Mouse (Mus musculus) splenic B cell, adult 2 months (primary cell): Measurements from ENCODE around the gene Specc1.

Experiments
- DNase-seq: peaks from one replicate; pipeline ENCODE4 v3.0.0-alpha.2; 2011; ENCODE audit warnings: low read depth, low spot score
- H3K27me3 ChIP-seq: 2 replicates; pipeline ENCODE4 v1.6.1; 2012; ENCODE audit warnings: mild to moderate bottlenecking, low read length, moderate library complexity, mixed read lengths; ENCODE audit not compliant: control insufficient read depth, poor library complexity, insufficient read depth, severe bottlenecking
- H3K36me3 ChIP-seq: 2 replicates; pipeline ENCODE4 v1.6.1; 2012; ENCODE audit warnings: mild to moderate bottlenecking, low read length, moderate library complexity, mixed read lengths; ENCODE audit not compliant: control insufficient read depth, poor library complexity, insufficient read depth, severe bottlenecking

The Specc1 gene

DNA sequence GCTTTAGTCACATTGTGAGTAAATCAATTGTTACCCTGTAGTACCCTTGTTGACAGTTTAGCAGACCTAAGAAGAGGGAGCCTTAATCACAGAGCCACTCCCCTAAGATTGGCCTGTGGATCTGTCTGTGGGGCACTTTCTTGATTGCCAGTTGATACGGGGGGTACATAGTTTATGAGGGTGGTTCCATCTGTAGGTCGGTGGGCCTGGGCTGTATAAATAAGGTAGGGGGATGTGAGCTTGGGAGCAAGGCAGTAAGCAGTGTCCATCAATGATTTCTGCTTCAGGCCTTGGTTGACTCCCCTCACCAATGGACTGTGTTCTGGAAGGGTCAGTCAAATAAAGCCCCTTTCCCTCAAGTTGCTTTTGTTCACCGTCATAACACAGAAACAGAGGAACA is 115.8 kb downstream of the Specc1 start:
- no peak for DNase-seq
- Histone ChIP-seq H3K27me3 (no peaks in the 10 kb centered on the region), H3K36me3 (no peaks in the 10 kb centered on the region)

DNA sequence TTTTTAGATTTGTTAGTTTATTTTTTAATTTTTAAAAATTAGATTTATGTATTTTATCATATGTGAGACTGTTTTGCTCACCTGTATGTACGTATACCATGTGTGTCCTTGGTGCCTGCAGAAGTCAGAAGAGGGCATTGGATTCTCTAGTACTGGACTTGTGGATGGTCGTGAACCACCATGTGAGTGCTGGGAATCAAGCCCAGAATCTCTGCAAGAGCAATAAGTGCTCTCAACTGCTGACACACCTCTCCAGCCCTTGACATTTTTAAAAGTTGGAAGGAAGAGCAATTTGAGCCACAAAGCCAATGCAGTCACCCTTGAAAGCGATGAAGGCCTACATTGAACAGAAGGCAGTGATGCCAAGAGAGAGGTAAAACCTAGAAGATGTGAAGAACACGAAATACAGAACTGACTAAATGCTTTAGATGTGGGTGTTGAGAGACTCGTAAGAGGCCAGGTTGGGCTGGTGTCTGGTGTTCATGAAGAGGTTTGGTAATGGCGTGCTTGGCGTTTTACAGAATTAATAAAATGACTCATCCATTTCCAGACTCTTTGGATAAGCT is 117.1 kb downstream of the Specc1 start:
- no peaks in the 10 kb centered on the region for H3K36me3 ChIP-seq
- no peak for DNase-seq
- no peaks in the 10 kb centered on the region for H3K27me3 ChIP-seq

DNA sequence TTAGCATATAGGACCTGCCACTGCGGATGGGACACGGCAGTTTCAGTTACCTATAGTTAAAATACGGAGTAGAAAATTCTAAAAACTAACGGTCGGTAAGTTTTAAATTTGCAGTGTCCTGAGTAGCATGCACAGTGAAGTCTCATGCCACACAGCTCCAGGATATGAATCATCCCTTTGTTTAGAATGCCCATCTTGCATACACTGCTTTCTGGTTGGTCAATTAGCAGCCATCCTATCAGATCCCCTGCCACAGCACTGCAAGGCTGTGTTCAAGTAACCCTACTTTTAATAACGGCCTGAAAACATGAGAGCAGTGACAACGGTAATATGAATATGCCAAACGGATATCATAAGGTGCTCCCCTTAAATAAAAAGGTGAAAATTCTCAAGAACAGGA is 118.0 kb downstream of the Specc1 start:
- no peak for DNase-seq
- no peaks in the 10 kb centered on the region for H3K27me3 ChIP-seq
- no peaks in the 10 kb centered on the region for H3K36me3 ChIP-seq

DNA sequence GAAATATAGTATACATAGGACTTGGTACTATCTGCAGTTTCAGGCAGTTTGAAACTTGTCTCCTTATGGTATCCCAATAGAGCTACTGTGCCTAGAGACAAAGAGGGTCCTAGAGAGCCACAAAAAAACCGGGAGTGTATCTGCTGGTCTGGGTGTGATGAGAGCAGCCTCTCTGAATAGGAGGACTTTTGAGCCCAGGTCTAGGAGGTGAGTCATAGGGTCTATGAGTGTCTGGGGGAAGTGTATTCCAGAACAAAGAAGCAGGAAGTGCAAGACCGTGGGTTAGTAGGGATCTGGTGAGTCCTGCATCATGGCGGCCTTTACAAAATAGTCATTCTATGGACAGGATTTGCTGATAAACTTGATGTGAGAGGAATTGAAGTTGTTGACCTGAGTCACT is 118.5 kb downstream of the Specc1 start:
- no peaks in the 10 kb centered on the region for H3K27me3 ChIP-seq
- DNase-seq = no peak

DNA sequence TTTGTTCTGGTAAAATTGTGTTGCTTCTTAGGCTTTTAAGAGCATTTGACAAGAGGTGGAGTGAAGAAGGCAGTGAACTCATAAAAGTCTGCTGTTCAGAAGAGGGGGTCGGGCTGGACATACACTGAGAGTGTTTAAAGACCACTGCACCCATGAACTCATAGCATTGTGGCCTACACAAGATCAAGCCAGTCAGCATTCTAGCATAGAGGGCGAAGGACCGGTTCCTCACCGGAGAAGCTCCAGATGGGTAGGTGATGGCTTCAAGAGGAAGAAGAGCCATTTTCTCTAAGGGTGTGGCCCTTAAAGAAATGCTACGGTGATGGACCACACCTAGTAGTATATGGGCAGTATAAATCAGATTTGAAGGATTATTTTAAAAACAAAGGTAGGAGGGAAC is 119.0 kb downstream of the Specc1 start:
- Histone ChIP-seq H3K36me3 (no peaks in the 10 kb centered on the region), H3K27me3 (no peaks in the 10 kb centered on the region)
- DNase-seq = no peak

More for the DNA sequence above, 118.5 kb downstream of the Specc1 start:
- H3K36me3 ChIP-seq = no peaks in the 10 kb centered on the region

DNA sequence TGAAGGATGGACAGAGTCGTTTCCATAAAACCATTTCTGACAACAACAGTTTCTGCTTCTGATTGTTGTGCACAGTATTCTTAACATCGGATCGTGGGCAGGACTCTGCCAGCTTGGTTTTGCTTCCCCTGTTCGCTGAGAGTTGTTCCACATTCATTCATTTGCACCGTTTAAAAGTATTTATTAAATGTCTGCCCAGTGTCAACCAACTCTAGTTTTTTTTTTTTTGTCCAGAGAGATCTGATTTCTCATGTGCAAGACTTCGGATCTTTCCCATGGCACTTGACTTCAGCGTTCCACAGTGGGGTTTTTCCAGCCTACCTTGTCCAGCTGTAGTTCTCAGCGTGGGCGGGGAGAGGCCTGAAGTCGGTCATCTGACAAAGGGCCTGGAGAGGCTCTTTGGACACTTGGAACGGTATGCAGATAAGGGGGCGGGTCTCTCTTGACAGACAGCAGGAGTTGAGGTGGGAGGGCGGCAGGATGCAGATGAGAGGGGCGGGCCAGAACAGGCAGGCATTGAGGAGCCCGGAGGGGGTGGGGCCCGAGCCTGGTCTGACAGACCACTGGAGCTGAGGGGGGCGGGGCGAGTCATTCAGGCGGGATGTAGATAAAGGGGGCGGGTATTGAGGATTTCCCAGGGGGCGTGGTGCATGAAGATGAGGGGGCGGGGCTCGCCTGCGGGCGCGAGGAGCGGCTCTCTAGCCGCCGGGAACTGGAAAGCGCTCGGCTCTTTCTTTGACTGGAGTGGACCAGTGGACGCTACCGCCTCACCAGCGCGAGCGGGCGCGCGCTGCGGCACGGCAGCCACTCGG is 120.0 kb downstream of the Specc1 start:
- H3K36me3 ChIP-seq = no peaks in the 10 kb centered on the region
- peak; percentile 87 for DNase-seq
- H3K27me3 ChIP-seq = no peaks in the 10 kb centered on the region

DNA sequence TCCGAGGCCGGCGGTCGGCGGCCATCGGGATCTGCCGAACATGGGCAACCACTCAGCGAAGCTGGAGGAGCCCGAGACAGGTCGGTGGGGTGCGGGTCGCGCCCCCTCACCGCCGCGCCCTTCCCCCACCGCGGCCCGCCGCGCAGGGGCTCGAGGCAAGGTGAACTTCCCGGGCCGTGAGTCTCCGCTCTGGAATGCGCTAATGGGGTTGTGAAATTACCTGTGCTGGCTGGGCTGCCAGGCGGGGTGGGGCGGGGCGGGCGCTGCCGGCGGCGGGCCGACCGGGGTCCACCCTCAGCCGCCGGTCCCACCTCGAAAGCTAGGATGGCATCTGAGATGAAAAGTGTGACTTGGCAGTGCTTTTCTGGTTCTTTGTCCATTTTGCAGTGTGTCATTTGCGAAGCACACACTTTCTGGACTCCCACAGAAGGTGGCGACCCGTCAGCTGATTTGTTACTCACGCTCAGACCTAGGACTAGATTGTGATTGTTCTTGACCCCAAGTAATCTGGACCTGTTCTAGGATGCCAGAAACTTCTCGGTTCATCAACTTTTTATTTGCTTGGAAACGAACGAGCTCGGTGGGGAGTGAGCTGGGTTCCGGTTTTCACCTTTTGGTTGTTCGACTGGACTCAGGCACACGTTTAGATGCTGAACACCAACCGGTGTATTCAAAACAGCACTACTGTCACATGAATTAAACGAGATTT is 120.7 kb downstream of the Specc1 start:
- DNase-seq = peak; percentile 20
- H3K27me3 ChIP-seq = no peaks in the 10 kb centered on the region
- no peaks in the 10 kb centered on the region for H3K36me3 ChIP-seq

DNA sequence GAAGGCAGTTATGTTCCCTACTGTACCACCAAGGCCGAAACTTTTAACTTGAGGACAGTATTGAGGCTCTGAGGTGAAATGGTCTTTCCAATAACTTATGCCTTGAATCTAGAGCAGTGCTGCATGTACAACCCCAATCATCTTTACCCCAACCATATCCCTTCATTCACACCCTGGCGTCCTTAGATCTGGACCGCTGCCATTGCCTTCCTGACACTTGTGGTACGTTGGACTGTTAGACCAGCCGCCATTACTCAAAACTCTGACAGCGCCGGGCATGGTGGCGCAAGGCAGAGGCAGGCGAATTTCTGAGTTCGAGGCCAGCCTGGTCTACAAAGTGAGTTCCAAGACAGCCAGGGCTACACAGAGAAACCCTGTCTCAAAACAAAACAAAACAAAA is 121.8 kb downstream of the Specc1 start:
- DNase-seq = no peak
- H3K36me3 ChIP-seq = no peaks in the 10 kb centered on the region
- no peaks in the 10 kb centered on the region for H3K27me3 ChIP-seq

DNA sequence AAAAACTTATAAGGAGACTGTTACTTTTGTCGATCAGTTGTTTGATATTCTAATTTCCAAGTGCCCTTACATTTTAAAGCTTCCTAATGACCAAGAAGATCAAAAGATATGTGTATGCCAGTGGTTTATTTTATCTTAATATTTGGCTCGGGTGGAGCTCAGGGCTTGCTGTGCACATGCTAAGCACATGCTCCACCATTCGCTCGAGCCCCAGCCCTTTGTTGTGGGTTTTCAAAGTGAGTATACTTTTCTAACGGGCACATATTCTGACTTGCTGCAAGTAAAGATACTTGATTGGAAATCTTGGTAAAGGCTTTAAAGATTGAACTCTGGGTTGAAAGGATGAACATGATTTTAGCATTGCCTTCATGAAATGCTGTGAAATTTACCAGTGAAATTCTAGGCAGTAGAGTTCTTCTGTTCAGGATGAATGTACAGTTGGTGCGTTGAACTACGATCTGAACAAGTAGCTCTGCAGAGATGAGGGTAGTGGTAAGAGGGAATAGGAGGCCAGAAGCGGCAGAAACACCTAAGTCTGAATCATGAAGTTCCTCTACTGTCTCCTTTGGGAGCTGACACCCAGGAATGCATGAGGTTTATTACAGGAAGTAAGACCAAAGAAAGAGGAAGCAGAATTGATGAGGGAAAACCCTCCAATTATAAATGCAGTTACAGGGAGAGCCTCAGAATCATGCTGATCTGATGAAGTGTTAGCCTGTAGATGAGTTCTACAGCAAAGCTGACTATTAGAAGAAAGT is 122.7 kb downstream of the Specc1 start:
- no peaks in the 10 kb centered on the region for H3K27me3 ChIP-seq
- no peaks in the 10 kb centered on the region for H3K36me3 ChIP-seq
- DNase-seq = peak; percentile 46

DNA sequence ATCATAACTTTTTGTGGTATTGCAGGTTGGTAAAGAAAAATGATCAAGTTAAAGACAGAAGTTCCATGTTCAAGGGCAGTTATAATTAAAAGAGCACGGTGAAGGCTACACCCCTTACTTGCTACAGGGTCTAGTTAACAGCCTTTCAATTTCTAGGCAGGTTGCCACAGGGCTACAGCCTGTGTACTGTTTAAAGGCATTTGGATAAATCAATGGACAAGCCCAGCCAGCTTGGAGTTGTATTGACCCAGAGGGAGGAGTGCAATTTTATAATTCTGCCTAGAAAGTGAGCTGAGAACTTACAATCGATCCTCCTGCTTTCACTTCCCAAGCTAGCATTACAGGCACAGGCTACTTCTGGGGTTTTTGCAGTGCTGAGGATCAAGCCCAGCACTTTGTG is 123.9 kb downstream of the Specc1 start:
- H3K36me3 ChIP-seq = no peaks in the 10 kb centered on the region
- no peak for DNase-seq
- no peaks in the 10 kb centered on the region for H3K27me3 ChIP-seq

DNA sequence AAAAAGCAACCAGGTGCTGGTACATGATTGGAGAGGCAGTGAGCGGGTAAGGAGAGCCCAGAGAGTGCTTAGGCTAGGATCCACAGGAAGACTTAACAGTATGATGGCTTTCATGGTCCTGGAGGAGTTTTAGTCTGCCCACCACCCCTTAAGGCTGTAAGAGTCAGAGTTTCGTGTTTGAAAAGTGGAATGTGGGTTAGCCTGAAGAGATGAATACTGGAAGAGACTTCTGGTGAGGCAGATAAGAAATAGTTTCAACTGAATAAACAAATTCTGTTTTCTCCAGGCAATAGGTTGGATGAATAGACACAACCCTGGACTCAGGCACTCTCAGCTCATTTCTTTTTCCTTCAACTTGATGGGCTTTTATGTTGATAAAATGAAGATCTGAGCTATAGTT is 130.1 kb downstream of the Specc1 start:
- Histone ChIP-seq H3K36me3 (no peaks in the 10 kb centered on the region), H3K27me3 (no peaks in the 10 kb centered on the region)
- no peak for DNase-seq

DNA sequence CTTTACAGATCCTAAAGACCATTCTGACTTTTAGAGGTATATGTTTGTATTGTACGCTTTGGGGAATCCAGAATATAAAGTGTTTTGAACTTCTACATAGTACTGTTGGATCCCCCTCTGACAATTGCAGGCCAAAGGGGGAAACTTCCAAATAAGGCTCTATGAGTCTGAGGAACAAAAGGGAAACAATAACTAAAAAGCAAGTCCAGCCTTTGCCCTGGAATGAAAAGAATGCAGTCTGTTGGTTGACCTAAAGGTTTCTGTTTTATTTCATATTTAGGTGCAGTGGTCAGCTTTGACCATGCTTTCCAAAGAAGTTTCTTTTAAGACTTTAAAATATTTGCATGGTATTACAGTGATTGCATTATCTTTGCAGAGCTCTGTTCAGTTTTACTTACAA is 130.5 kb downstream of the Specc1 start:
- DNase-seq = no peak
- Histone ChIP-seq H3K27me3 (no peaks in the 10 kb centered on the region), H3K36me3 (no peaks in the 10 kb centered on the region)

DNA sequence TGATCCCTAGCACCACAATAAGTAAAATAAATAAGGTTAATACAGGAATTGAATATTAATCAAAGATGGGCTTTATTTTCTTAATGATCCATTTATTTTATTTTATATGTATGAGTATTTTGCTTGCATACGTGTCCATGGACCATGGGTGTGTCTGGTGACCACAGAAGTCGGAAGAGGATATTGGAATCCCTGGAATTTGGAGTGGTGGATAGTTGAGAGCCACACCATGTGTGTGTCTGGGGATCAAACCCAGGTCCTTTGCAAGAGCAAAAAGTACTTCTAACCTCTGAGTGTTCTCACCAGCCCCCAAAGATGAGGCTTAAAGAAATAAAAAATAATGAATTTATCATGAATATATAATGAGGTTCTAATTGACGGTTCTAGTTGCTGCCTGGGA is 132.1 kb downstream of the Specc1 start:
- H3K36me3 ChIP-seq = no peaks in the 10 kb centered on the region
- no peak for DNase-seq
- no peaks in the 10 kb centered on the region for H3K27me3 ChIP-seq

DNA sequence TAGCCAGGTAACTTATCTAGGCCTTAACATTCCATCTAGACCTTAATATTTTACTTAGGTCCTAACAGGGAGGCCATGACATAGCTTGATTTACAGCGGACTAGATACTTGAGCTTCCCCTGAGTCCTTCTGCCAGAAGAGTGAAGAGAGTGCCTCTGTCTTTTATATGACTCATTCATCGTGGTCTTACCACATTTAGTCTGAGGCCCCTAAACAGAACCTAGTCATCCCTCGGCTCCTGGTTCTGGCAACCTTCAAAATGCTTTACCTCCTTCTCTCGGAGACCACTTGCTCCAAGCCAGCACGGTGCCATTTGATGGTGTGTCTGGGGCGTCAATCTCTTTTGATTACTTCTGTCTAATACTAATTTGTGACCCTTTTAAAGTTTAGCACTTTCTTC is 133.8 kb downstream of the Specc1 start:
- no peaks in the 10 kb centered on the region for H3K27me3 ChIP-seq
- no peaks in the 10 kb centered on the region for H3K36me3 ChIP-seq
- DNase-seq = no peak
